Mouse (Mus musculus): ENCODE data around the gene Palm2.

Gene Palm2

DNA sequence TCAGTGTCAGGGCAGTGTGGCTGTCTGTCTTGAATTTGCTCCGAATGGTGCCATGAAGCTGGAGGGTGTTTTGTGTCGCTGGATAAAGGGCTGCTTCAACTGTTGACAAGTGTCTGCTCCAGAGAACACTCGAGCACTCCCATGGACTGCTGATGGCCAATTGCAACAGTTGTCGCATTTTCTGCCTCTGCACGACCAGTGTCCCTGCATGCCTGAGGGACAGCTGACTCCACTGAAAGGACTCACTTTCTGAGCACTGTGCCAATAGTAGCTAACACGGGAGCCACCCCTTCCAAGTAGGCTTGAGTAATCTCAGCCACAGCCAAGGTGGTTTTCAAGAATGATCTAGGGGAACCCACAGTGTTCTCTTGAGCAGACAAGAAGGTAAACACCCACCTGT is 135.7 kb downstream of the Palm2 start:
- DNase-seq: no peak

GRCm38 (mm10) chr4:57570229-57570628 is 136.2 kb downstream of the Palm2 start:
- no peak for DNase-seq

- DNase-seq: no peak
Measured at GRCm38 (mm10) chr4:57574181-57574580, 140.1 kb downstream of the Palm2 start.

GRCm38 (mm10) chr4:57574646-57575045 is 140.6 kb downstream of the Palm2 start:
- no peak for DNase-seq

DNA sequence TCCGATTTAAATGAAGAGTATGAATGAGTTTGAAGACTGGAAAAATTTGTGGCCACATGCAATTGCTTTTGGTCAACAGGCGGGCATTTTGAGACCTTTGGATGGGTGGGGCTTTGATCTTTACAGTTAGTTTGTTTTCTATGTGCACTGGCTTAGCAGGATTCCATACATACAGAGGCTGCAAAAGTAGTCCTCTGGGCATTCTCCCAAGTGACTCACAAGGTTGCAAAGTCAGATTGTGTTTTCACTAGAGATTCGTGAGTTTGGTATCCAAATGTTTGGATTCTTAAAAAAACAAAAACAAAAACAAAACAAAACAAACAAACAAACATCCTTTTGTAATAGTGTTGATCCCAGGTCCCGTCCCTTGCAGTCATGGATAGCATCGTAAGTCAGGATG is 141.6 kb downstream of the Palm2 start:
- DNase-seq: no peak

DNA sequence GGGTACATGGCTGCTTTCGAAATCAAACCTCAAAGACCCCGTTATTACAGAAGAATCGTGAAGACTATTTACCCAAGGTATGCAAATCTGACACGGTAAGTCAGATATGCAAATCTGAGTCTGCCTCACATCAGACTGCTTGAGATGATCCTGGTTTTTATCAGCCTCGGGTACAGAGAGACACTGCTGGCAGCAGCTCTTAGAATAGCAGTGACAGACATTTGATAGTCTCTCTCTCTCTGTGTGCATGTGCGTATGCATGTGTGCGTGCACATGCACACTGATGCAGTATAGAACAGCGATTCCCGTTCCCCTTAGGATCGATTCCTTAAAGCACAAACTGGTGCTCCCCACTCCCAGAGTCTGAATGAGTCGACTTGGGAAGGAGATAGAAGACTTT is 142.0 kb downstream of the Palm2 start:
- no peak for DNase-seq

DNA sequence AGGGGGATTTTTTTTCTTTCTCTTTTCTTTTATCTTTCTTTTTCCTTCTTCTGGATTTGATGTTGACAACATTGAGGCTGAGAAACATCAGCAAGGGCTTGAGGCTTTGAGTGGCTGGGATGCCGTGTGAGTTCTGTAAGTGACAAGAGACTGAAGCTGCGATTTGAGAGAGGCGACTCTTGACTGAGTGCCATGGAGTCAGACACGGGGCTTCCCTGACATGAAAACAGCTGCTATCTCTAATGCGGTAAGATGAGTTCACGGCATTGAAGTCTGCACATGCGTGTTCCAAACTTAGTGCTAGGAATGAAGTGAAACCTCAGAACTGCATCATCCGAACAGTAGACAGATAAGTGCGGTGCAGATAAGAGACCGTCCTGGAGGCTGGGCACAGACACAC is 145.6 kb downstream of the Palm2 start:
- DNase-seq: no peak

DNA sequence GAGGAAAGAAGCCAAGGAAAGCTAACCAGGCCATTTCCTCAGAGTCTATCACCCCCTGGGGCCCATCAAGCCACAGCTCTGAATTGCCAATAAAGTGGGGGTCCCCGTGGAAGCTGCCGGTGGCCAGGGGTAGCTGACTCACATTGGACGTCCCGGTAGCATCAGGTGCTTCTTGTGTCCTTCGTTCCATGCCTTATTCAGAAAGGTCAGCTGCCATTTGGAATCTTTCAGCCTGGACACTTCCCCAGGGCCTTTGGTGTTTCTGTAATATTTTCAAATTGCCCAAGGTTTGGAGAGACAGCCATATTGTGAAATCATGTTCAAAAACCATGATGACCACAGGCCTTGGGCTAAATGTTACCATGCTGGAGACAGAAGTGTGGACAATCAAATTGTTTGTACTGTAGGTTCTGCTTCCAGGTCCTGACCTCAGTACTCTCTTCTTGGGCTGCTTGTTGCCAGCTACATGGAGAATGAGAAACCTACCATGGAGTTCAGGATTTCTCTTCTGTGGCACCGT is 151.3 kb downstream of the Palm2 start:
- no peak for DNase-seq

GRCm38 (mm10) chr4:57586933-57587658 is 153.0 kb downstream of the Palm2 start:
- no peak for DNase-seq

- DNase-seq: no peak
Measured at GRCm38 (mm10) chr4:57588356-57588755, 154.3 kb downstream of the Palm2 start.

DNA sequence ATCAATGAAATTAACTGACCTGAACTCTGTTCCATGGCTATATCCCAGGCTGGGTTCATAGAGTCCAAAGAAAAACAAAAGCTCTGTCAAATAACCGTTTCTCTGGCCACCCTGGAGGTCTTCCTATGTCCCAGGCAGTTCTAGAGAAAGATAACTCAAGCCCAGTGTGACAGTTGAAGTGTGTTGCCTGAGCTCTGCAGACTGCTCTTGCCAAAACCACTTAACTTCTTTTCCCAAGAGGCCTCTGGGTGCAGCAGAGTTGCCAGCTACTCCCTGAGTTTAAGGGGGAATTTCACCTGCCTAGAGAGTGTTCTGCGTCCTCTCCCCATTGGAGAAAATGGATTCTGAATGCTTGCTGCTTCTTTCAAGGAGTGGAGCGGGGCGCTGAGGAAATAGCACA is 158.7 kb downstream of the Palm2 start:
- no peak for DNase-seq

DNA sequence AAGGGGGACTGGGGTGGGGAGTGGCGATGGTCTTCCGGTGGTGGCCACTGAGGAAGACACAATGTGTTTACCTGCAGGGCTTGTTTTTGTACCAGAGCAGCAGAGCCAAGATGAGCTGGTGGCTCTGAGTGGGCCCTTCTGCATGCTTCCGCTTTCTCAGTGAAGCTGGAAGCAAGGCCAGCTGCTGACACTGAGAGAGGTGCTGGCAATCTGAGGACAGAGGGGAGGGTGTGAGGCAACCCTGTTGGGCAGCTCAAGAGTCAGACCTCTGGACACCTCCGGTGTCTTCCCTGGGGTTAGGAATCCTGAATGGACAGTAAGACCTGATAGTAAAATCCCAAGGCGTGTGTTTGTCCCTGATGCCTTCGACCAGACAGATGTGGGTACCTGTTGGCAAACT is 165.9 kb downstream of the Palm2 start:
- DNase-seq: no peak

- peak; percentile 13 for DNase-seq
Measured at GRCm38 (mm10) chr4:57600685-57601457, 166.8 kb downstream of the Palm2 start.

DNA sequence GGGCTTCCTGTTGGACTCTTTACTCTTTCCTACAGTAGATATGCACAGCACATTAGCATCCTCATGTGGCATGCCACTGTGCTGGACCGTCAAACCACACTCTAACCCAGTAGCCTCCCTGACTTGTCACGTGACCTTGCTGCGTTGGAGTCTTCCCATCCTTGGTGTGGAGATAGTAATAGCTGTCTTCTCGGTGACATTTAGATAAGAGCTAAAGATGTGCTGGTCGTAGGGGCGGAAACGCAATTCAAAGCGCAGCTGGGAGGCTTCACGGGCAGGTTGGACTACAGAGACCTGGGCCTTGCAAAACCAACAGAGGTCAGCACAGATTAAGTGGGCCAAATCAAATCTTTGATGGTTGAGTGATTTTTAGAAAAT is 167.4 kb downstream of the Palm2 start:
- no peak for DNase-seq

- DNase-seq: peak; percentile 77
Measured at GRCm38 (mm10) chr4:57601903-57602617, 168.0 kb downstream of the Palm2 start.

- no peak for DNase-seq
Measured at GRCm38 (mm10) chr4:57606258-57606657, 172.2 kb downstream of the Palm2 start.

- DNase-seq: peak; percentile 77
Measured at GRCm38 (mm10) chr4:57607247-57607942, 173.3 kb downstream of the Palm2 start.

DNA sequence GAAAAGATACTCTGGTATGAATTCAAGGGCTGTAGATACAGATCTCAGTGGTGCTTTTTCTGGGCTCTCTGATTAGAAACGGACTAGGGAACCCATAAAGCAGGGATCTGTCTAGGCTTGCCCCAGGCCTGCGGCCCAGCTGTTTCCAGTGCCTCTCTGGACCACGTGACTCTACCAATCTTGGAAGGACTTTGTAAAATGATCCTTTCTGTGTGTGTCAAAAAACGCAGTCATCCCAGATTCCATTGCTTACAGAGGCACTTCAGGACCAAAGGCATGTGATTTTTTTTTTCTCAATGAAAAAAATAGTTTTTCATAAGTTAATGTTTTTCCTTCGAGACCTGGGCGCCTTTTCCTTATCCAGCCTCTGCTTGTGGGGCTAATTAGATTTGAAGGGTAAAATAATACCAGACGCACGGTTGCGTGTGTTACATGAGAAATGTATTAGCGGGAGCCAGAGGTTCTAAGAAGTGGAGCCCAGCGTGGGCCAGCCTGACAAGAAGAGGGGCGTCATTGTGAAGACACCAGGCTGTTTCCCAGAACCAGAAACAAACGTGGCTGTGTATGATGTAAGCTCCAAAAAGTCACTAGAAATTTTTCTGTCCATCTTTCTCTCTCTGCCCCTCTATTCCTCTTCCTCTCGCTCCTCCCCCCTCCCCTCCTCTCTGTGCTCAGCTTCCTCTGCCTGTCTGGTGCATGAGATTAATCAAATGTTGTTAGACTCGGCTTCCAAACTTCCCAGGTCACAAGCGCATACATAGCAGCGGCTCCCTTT is 177.4 kb downstream of the Palm2 start:
- DNase-seq: no peak

DNA sequence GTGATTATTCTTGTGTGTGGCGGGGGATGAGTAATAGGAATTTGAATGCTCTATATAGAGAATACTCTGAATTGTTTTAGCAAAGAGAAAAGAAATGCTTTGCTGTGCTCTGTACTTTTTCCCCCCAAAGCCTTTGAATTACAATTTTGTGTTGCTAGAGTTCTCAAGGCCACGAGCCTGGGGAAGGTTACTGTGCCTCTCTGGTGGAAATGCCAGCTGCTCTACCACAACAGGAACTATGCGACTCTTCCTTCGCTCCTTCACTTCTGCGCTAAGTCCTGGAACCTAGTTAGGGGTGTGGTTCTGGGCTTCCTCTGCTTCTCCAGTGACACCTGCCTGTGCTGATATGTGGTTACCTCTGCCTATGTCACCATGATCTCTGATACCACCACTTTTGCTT is 178.7 kb downstream of the Palm2 start:
- no peak for DNase-seq

GRCm38 (mm10) chr4:57614686-57615085 is 180.6 kb downstream of the Palm2 start:
- no peak for DNase-seq

DNA sequence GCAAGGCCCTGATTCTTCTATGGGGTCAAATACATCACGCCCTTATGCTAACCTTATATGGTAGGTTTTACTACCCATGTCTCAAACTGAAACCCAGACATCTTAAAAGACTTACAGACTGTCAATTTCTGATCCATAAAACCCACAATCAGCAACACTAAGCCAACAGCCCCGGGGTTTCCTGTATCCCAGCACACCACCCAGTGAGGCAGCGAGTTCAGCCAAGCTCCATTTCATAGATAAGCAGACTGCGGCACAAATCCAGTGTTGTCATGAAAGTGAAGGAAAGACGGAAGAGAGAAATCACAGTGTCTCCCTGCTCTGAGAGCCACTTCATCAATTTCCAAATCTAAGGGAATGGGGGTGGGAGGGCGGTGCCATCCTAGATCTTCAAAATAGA is 184.7 kb downstream of the Palm2 start:
- no peak for DNase-seq

DNA sequence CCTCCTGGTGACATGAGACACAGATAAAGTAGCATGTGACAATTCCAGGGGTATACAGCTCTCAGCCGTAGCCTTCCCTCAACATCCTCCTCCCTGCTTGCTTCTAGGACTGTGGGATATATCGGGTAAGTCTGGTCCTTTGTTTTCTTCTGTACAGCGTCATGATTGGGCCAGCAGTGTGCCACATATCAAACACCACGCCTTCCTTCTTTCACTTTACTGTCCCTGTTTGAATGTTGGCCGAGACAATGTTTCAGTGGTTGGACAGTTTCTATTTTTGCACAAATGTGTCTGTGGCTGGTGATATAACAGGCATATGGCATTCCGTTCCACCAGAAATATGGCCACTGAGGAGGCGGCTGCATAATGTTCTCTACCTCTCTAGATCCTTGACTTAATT is 188.8 kb downstream of the Palm2 start:
- no peak for DNase-seq
